Mouse (Mus musculus): ENCODE measurements around the gene Plxdc1. TPM values are rescaled to one million over a fixed set of nuclear protein-coding genes. Genes with fewer than 3 reads are reported as not detected.

The Plxdc1 gene
- polyA plus RNA-seq, 1 experiment from 2014 or later = 1.8 TPM

GRCm38 (mm10) chr11:97959300-97959680 lies 27.0 kb downstream of the Plxdc1 start:
- H3K4me3 ChIP-seq = no peak overlapping the region
- no peak overlapping the region for H3K4me2 ChIP-seq
- H3K4me1 ChIP-seq = peaks cover 28% of the 10 kb centered on the region
- ATAC-seq (replicated peaks) = peak; percentile 54; the same call in 1 of the 2 replicates
- H3K27me3 ChIP-seq (replicated peaks) = no peaks in the 10 kb centered on the region
- H3K9ac ChIP-seq = no peak overlapping the region
- H3K36me3 ChIP-seq (replicated peaks) = no peaks in the 10 kb centered on the region
- 41% methylated on average over 5 of the region's 5 CpGs for WGBS
- no peaks in the 10 kb centered on the region for H3K9me3 ChIP-seq
- H3K27ac ChIP-seq = no peak overlapping the region

GRCm38 (mm10) chr11:97958641-97959299 lies 27.5 kb downstream of the Plxdc1 start:
- H3K27ac ChIP-seq = no peak overlapping the region

GRCm38 (mm10) chr11:97956905-97957560 lies 29.2 kb downstream of the Plxdc1 start:
- ATAC-seq (replicated peaks) = no peak
- WGBS = 59% methylated on average over 6 of the region's 6 CpGs
- Histone ChIP-seq H3K4me2 (no peak overlapping the region), H3K36me3 (replicated peaks) (no peaks in the 10 kb centered on the region), H3K9ac (no peak overlapping the region), H3K9me3 (no peaks in the 10 kb centered on the region), H3K4me1 (peaks cover 28% of the 10 kb centered on the region), H3K27ac (no peak overlapping the region), H3K27me3 (replicated peaks) (no peaks in the 10 kb centered on the region), H3K4me3 (no peak overlapping the region)

More at GRCm38 (mm10) chr11:97958641-97959299, 27.5 kb downstream of the Plxdc1 start:
- no peaks in the 10 kb centered on the region for H3K36me3 ChIP-seq (replicated peaks)
- WGBS = 76% methylated on average over 7 of the region's 7 CpGs
- no peaks in the 10 kb centered on the region for H3K27me3 ChIP-seq (replicated peaks)
- H3K4me2 ChIP-seq = no peak overlapping the region
- ATAC-seq (replicated peaks) = no peak
- H3K4me1 ChIP-seq = peaks cover 28% of the 10 kb centered on the region
- H3K9ac ChIP-seq = no peak overlapping the region
- no peaks in the 10 kb centered on the region for H3K9me3 ChIP-seq
- H3K4me3 ChIP-seq = no peak overlapping the region

GRCm38 (mm10) chr11:97955915-97956314 lies 30.3 kb downstream of the Plxdc1 start:
- no peak overlapping the region for H3K9ac ChIP-seq
- ATAC-seq (replicated peaks) = no peak
- H3K9me3 ChIP-seq = no peaks in the 10 kb centered on the region

GRCm38 (mm10) chr11:97955146-97955902 lies 30.9 kb downstream of the Plxdc1 start:
- Histone ChIP-seq H3K4me1 (peaks cover 30% of the 10 kb centered on the region), H3K4me2 (no peak overlapping the region), H3K9ac (no peak overlapping the region), H3K36me3 (replicated peaks) (no peaks in the 10 kb centered on the region), H3K9me3 (no peaks in the 10 kb centered on the region), H3K27me3 (replicated peaks) (no peaks in the 10 kb centered on the region), H3K27ac (0 out of 2 replicates have a peak overlapping the region, but pooled peaks have one; percentile 52), H3K4me3 (no peak overlapping the region)
- no peak for ATAC-seq (replicated peaks)
- WGBS = 84% methylated on average over 9 of the region's 9 CpGs

More at GRCm38 (mm10) chr11:97955915-97956314, 30.3 kb downstream of the Plxdc1 start:
- no peaks in the 10 kb centered on the region for H3K36me3 ChIP-seq (replicated peaks)
- peaks cover 28% of the 10 kb centered on the region for H3K4me1 ChIP-seq
- H3K27me3 ChIP-seq (replicated peaks) = no peaks in the 10 kb centered on the region
- no peak overlapping the region for H3K4me3 ChIP-seq
- no peak overlapping the region for H3K4me2 ChIP-seq
- peak overlapping the region; percentile 52 for H3K27ac ChIP-seq
- WGBS = 28% methylated on average over 4 of the region's 4 CpGs

GRCm38 (mm10) chr11:97954469-97955141 lies 31.6 kb downstream of the Plxdc1 start:
- Histone ChIP-seq H3K4me2 (no peak overlapping the region), H3K9me3 (no peaks in the 10 kb centered on the region), H3K36me3 (replicated peaks) (no peaks in the 10 kb centered on the region), H3K27me3 (replicated peaks) (no peaks in the 10 kb centered on the region), H3K4me3 (no peak overlapping the region), H3K9ac (no peak overlapping the region), H3K27ac (no peak overlapping the region), H3K4me1 (peaks cover 38% of the 10 kb centered on the region)
- ATAC-seq (replicated peaks) = no peak
- WGBS = 63% methylated on average over 14 of the region's 14 CpGs

GRCm38 (mm10) chr11:97953939-97954275 lies 32.3 kb downstream of the Plxdc1 start:
- H3K9ac ChIP-seq = no peak overlapping the region
- no peak overlapping the region for H3K27ac ChIP-seq
- no peak for ATAC-seq (replicated peaks)
- H3K4me1 ChIP-seq = peaks cover 36% of the 10 kb centered on the region
- no peaks in the 10 kb centered on the region for H3K9me3 ChIP-seq
- no peaks in the 10 kb centered on the region for H3K36me3 ChIP-seq (replicated peaks)
- H3K27me3 ChIP-seq (replicated peaks) = no peaks in the 10 kb centered on the region
- 93% methylated on average over 6 of the region's 6 CpGs for WGBS
- H3K4me3 ChIP-seq = no peak overlapping the region
- H3K4me2 ChIP-seq = no peak overlapping the region

GRCm38 (mm10) chr11:97953179-97953938 lies 32.9 kb downstream of the Plxdc1 start:
- no peak overlapping the region for H3K4me3 ChIP-seq
- 81% methylated on average over 16 of the region's 16 CpGs for WGBS
- H3K9me3 ChIP-seq = no peaks in the 10 kb centered on the region
- H3K27ac ChIP-seq = no peak overlapping the region
- no peaks in the 10 kb centered on the region for H3K36me3 ChIP-seq (replicated peaks)
- ATAC-seq (replicated peaks) = no peak
- no peak overlapping the region for H3K9ac ChIP-seq
- H3K27me3 ChIP-seq (replicated peaks) = no peaks in the 10 kb centered on the region
- H3K4me2 ChIP-seq = no peak overlapping the region
- H3K4me1 ChIP-seq = peaks cover 36% of the 10 kb centered on the region

GRCm38 (mm10) chr11:97952367-97953006 lies 33.8 kb downstream of the Plxdc1 start:
- ATAC-seq (replicated peaks) = no peak
- H3K4me3 ChIP-seq = no peak overlapping the region
- no peaks in the 10 kb centered on the region for H3K9me3 ChIP-seq
- H3K4me2 ChIP-seq = no peak overlapping the region
- H3K27ac ChIP-seq = no peak overlapping the region
- no peak overlapping the region for H3K9ac ChIP-seq
- no peaks in the 10 kb centered on the region for H3K27me3 ChIP-seq (replicated peaks)
- no peaks in the 10 kb centered on the region for H3K36me3 ChIP-seq (replicated peaks)
- H3K4me1 ChIP-seq = peaks cover 36% of the 10 kb centered on the region
- WGBS = 78% methylated on average over 1 of the region's 1 CpGs

- peak overlapping the region; percentile 77 for H3K27ac ChIP-seq
- no peaks in the 10 kb centered on the region for H3K36me3 ChIP-seq (replicated peaks)
- 29% methylated on average over 20 of the region's 20 CpGs for WGBS
- H3K27me3 ChIP-seq (replicated peaks) = no peaks in the 10 kb centered on the region
- peaks cover 17% of the 10 kb centered on the region for H3K4me1 ChIP-seq
- no peak overlapping the region for H3K9ac ChIP-seq
- peak overlapping the region; percentile 21; the same call in 1 of the 2 replicates for H3K4me2 ChIP-seq
- H3K4me3 ChIP-seq = no peak overlapping the region
- H3K9me3 ChIP-seq = no peaks in the 10 kb centered on the region
- ATAC-seq (replicated peaks) = peak; percentile 80; the same call in 1 of the 2 replicates
Observed at GRCm38 (mm10) chr11:97949703-97950475, 36.4 kb downstream of the Plxdc1 start.

- ATAC-seq (replicated peaks) = no peak
- Histone ChIP-seq H3K36me3 (replicated peaks) (no peaks in the 10 kb centered on the region), H3K27ac (no peak overlapping the region), H3K4me2 (no peak overlapping the region), H3K9ac (no peak overlapping the region), H3K4me1 (peaks cover 13% of the 10 kb centered on the region), H3K9me3 (no peaks in the 10 kb centered on the region), H3K4me3 (no peak overlapping the region), H3K27me3 (replicated peaks) (no peaks in the 10 kb centered on the region)
- WGBS = 12% methylated on average over 7 of the region's 7 CpGs
Observed at GRCm38 (mm10) chr11:97947426-97947825, 38.8 kb downstream of the Plxdc1 start.
